11 mouse cellular contexts compared by ENCODE assay signal in the genomic region with DNA sequence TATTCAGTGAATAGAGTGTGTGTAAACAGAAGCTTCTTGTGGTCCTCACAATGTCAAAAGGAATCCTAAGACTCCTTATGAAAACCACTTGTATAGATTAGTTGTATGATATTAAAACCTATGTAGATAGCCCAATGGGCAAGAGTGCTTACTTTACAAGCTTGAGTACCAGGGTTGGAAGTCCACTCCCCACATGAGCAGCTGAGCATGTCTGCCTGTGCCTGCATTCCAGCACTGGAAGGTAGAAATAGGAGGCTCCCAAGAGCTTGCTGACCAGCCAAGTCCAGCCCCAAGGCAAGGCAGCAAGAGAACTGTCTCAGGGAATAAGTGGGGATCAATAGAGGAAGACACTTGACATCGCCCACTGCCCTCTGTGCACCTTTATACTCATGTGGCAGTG.
"Had no signal": no experiment of that assay in that cellular context is flagged by ENCODE, and none has a peak within 500 bp of the region (broad histone marks: within the 10 kb centered on the region; RNA-seq: fewer than 3 reads in every experiment).

No protein-coding gene starts in this region.

- DNase-seq: kidney, adult 8-10 months; layer of hippocampus, adult 9-11 months; lung, adult 18-20 months; lung, postnatal 10 days; midbrain, embryonic 14.5 days; thymus, adult 18-20 months; thymus, postnatal 36 days had no signal

- H3K4me2 ChIP-seq: liver, embryonic 15.5 days; midbrain, embryonic 11.5 days had no signal

- H3K27ac ChIP-seq: kidney, postnatal 0 days; layer of hippocampus, adult 2 months; liver, embryonic 15.5 days had no signal

- H3K9me3 ChIP-seq: liver, embryonic 15.5 days had no signal

- H3K9ac ChIP-seq: liver, embryonic 15.5 days had no signal

- H3K4me3 ChIP-seq: layer of hippocampus, adult 2 months; liver, embryonic 15.5 days had no signal

- H3K27me3 ChIP-seq: liver, embryonic 15.5 days had no signal
